Mouse (Mus musculus) hematopoietic stem cell, adult 5-6 weeks (primary cell): ENCODE data around the gene Bbs12. TPM values are rescaled to one million over a fixed set of nuclear protein-coding genes. Genes with fewer than 3 reads are reported as not detected.

Experiments
- ATAC-seq, 2 experiments: fragments of 125-278 bp in 1 of 2; replicated peaks in 1 of 2; 2 replicates each; pipeline ENCODE4 v1.8.0; 2016 to 2017; ENCODE audit warnings: inconsistent platforms in 2 of 2, mild to moderate bottlenecking in 2 of 2, moderate number of reproducible peaks in 2 of 2, low read depth in 1 of 2, moderate TSS enrichment in 1 of 2; ENCODE audit not compliant: low FRiP score in 2 of 2, poor library complexity in 2 of 2, severe bottlenecking in 2 of 2, insufficient read depth in 1 of 2, low TSS enrichment in 1 of 2
- total RNA-seq: library from RNA; stranded (forward); fragments of 172-1452, 232-1000 nt; gene quantifications from 2 replicates; pipeline ENCODE4 v1.2.3, GENCODE M21; 2017

The Bbs12 gene
- 8.4 and 8.9 TPM in 2 replicates for total RNA-seq

DNA sequence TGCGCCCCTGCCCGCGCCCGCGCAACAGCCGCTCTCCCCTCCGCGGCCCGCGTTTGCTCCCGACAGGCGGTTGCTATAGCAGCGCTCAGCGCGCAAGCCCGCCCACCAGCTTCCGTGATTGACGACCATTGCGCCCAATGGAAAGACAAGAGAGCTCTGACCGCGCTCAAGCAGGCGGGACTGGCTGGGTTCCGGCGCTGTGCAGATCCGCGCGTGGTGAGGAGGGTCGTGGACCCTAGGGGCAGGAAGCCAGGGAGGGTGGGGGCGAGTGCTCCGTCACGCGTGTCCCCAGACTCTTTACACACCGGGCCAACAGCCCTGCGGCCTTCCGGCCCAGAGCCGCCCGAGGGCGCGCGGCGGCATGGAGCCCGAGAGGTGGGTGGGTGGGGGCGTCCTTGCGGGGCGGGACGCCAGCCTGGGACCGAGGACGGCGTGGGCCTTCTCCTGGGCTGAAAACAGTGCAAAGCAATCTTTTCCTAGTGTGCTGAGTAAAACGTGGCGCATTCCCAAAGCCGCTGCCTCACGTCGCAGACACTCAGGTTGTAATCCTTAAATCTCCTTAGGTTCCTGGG is at the start of gene Bbs12, which contains the start of gene Cetn4:
TSS of gene Bbs12 (plus strand) at position 185 of the 572 bp plus-strand sequence.
TSS of gene Cetn4 (minus strand) at position 339 of the 572 bp plus-strand sequence.
- ATAC-seq, result peak; percentile 97 to 99

DNA sequence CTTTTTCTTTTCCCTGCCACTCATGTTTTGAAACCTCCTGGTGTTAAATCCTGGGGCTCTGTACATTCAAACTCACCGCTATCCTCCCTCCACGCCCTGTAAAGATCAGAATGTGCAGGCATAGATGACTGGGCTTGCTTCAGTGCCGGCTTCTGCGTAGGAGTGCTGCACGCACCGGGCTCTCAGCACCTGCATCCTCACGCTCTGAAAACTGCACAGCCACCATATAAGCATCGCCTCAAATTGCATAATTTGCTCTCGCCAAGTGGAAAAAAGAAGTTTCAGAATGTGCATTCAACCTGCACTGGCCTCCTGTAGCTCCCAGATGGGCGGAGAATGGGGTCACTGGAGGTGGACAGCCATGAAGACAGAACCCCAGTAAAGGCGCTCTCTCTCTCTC is 44.0 kb upstream of the Bbs12 start:
- no peak for ATAC-seq

DNA sequence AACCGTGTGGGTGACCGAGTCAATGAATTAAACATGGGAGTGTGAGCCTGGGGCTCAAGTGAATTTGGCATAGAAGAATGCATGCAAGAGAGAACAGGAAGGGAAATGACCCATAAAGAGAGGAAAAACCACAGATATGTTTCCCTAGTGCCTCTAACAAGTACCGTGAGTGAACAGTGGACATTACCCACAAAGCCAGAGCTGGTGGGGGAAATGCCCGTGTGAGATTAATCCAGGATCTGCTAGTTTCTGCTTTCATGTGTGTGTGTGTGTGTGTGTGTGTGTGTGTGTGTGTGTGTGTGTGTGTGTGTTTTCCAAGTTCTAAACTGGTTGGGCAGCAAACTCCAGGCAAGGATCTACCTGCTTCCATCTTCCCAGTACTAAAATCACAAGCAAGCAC is 42.4 kb upstream of the Bbs12 start:
- no peak for ATAC-seq

DNA sequence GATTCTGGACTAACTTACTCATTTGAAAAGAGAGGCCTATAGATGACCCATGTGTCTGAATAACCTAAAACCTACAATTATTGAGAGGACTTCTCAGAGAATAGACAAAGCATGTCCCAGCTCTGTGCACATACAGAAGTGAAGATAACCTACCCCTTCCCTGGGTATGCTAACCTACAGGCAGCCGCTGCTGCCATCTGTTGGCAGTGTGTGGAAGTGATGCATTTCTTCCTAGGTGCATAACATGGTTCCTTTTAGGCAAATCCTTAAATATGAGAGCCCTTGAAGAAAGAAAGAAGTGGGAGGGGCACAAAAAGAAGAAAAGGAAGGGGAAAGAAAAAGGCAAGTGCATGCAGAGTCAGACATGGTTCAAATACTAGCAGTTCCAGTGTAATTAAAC is 41.1 kb upstream of the Bbs12 start:
- peak; percentile 76 for ATAC-seq

DNA sequence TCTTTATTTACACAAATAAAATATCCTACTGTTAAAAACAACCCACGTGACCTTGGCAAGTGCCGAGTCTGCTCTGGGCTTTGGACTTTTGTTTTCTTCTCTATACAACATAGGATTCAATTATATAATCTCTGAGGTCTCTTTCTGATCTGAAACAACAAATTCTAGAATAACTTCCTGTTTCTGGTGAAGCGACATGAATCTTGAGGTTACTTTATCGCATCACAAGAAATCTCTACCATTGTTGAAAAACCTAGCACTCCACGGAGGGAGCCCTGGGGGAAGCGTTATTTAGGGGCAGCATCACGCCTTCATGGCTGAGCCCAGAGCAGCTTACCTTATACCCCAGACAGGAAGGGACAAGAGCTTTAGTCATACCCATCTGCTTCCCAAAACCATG is 39.3 kb upstream of the Bbs12 start:
- no peak for ATAC-seq

GRCm38 (mm10) chr3:37274661-37275060 is 37.7 kb upstream of the Bbs12 start:
- no peak for ATAC-seq

DNA sequence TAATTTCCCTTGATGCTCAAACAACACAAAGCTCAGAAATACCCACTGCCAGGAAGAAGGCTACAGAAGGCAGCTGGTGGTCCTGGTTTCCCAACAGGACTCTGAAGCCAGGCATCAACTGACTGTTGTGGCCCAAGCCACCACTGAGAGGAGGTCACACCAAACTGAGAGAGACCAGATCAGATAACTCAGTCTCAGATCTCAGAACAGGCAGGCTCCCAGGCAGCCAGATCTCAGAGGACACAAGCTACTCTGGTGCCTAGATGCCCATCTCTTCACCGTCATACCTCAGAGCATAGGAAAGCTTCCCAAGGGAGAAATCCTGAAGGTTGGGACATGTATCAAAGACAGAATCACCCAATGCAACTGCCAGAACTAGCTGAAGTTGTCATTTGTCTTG is 32.1 kb upstream of the Bbs12 start:
- no peak for ATAC-seq

DNA sequence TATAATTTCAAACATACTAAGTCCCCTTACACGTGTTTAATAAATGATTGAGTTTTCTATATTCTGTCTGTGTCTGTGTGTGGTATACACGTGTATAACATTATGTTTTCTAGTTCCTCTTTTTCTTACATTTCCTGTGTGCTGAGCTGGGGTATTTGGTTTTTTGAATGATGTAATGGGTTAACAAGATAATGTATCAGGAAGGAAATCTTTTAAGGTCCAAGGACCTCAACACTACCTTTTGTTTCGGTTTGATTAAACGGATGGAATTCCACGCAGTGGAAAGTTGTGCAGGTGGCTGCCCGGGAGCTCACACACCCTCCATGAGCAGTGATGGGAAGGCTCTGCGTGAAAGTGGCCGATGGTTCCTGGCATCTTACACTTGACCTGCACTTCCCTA is 31.5 kb upstream of the Bbs12 start:
- ATAC-seq, result peak; percentile 86 to 88

GRCm38 (mm10) chr3:37282299-37282922 is 29.9 kb upstream of the Bbs12 start:
- no peak for ATAC-seq

DNA sequence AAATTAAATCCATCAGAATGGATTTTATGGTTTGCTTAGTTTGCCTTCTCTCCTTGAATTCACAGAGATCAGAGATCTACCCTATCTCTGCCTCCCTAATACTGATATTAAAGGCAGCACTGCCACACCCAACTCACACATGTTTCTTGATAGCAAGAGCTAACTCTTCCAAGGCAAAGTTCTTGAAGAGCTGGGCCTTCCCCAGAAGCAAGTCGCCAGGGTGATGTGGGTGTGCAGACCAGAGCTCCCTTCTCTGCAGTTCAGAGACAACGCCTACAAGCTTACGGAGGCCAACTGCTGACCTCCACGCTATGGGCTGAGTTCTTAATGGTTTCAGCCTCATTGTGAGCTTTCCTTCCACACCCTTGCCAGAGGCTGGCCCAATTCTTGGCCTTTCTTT is 29.1 kb upstream of the Bbs12 start:
- no peak for ATAC-seq

GRCm38 (mm10) chr3:37289237-37289636 is 23.1 kb upstream of the Bbs12 start:
- ATAC-seq, result no peak

DNA sequence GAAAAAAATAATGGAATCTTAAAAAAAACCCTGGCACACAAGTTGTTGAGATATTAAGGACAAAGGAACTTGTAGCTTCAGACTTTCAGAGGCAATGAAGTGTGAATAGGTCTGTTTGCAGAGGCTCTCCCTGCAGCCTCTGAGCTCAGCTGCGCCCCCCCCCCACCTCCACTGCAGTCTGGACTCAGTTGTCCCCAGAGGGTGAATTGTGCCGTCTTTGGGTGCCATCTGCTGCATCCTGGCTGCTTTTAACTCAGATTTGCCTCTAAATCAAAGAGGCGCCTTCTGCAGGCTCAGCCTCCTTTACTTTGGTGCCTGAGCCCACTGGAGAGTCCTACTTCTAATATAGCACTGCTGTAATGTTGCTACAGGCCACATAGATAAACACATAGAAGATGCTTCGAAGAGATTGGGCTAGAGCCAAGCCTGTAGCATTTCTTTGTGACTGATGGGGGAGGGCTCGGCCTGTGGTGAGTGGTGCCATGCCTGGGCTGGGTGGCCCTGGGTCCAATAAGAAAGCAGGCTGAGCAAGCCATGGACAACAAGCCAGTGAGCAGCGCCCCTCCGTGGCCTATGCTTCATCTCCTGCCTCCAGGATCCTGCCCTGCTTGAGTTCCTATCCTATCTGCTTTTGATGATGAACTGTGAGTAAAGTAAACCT is 21.3 kb upstream of the Bbs12 start:
- no peak for ATAC-seq

- ATAC-seq, result no peak
Observed at GRCm38 (mm10) chr3:37291929-37292328, 20.4 kb upstream of the Bbs12 start.

- no peak for ATAC-seq
Observed at GRCm38 (mm10) chr3:37292654-37293053, 19.7 kb upstream of the Bbs12 start.

- ATAC-seq, result no peak
Observed at GRCm38 (mm10) chr3:37299470-37299869, 12.9 kb upstream of the Bbs12 start.

DNA sequence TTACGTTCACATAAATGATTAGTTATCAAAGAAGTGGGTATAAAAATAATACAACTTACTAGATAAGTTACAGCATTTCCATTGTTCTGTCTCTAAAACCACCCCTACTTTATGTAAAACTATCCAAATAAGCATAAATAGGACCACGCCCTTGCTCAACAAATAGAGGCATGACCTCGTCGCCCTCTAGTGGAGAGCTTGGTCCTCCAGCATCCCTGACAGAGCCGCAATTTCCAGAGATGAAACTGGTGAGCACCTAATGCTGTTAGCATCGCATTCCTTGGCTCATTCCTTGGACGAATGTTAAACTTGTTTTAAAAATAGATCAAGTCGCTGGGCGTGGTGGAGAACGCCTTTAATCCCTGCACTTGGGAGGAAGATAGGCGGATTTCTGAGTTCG is 9.7 kb upstream of the Bbs12 start:
- ATAC-seq, result peak; percentile 83 to 92

- ATAC-seq, result no peak
Observed at GRCm38 (mm10) chr3:37303392-37304139, 8.8 kb upstream of the Bbs12 start.

GRCm38 (mm10) chr3:37311897-37312369 is 421 bp upstream of the Bbs12 start:
- peak; percentile 38 to 39 for ATAC-seq
